Mouse (Mus musculus) heart, embryonic 14.5 days (tissue): Measurements from ENCODE around the gene Ptn. TPM values are rescaled to one million over a fixed set of nuclear protein-coding genes. Genes with fewer than 3 reads are reported as not detected.

Experiments
- ATAC-seq: fragments of 200-750 bp; cut with Nextera tagmentation; 2 replicates; pipeline ENCODE4 v1.8.0; 2017; ENCODE audit warnings: low read depth, moderate TSS enrichment; ENCODE audit not compliant: insufficient number of reproducible peaks, insufficient read depth, low FRiP score
- H3K27ac ChIP-seq, 2 experiments: fragments of 200-500 bp in 1 of 2; fragments of 300-500 bp in 1 of 2; sonication (generic) in 1 of 2; replicated peaks in 1 of 2; 2 replicates each; pipeline ENCODE4 v1.5.1; 2012 to 2014; ENCODE audit warnings: low read depth in 2 of 2, low read length in 2 of 2, control low read depth in 1 of 2, mild to moderate bottlenecking in 1 of 2, mixed read lengths in 1 of 2; ENCODE audit not compliant: control insufficient read depth in 1 of 2, insufficient read depth in 1 of 2
- H3K27me3 ChIP-seq: fragments of 300-500 bp; sonication (generic); 2 replicates; pipeline ENCODE4 v1.6.1; 2014; ENCODE audit warnings: mild to moderate bottlenecking, low read length, control low read depth; ENCODE audit not compliant: control insufficient read depth, insufficient read depth
- H3K36me3 ChIP-seq: fragments of 300-500 bp; sonication (generic); 2 replicates; pipeline ENCODE4 v1.6.1; 2014; ENCODE audit warnings: mild to moderate bottlenecking, control low read depth, low read length, mixed read lengths; ENCODE audit not compliant: control insufficient read depth, insufficient read depth
- H3K4me1 ChIP-seq, 2 experiments: fragments of 200-500 bp in 1 of 2; fragments of 300-500 bp in 1 of 2; sonication (generic) in 1 of 2; 2 replicates each; pipeline ENCODE4 v1.6.1; 2012 to 2014; ENCODE audit warnings: low read length in 2 of 2, control low read depth in 1 of 2, mixed read lengths in 1 of 2; ENCODE audit not compliant: control insufficient read depth in 2 of 2, insufficient read depth in 2 of 2
- H3K4me2 ChIP-seq: fragments of 300-500 bp; sonication (generic); 2 replicates; pipeline ENCODE4 v1.6.1; 2014; ENCODE audit warnings: mild to moderate bottlenecking, low read length
- H3K4me3 ChIP-seq, 2 experiments: fragments of 200-500 bp in 1 of 2; fragments of 300-500 bp in 1 of 2; sonication (generic) in 1 of 2; 2 replicates each; pipeline ENCODE4 v1.5.1; 2012 to 2014; ENCODE audit warnings: low read length in 2 of 2, mild to moderate bottlenecking in 2 of 2, control low read depth in 1 of 2, low read depth in 1 of 2, moderate library complexity in 1 of 2; ENCODE audit not compliant: control insufficient read depth in 1 of 2, insufficient read depth in 1 of 2
- H3K9ac ChIP-seq: fragments of 300-500 bp; sonication (generic); 2 replicates; pipeline ENCODE4 v1.6.1; 2014; ENCODE audit warnings: mild to moderate bottlenecking, low read length
- H3K9me3 ChIP-seq: fragments of 300-500 bp; sonication (generic); 2 replicates; pipeline ENCODE4 v1.6.1; 2016; ENCODE audit warnings: low read length, control low read depth; ENCODE audit not compliant: control insufficient read depth
- WGBS: fragments of 180-500 bp; shearing (Covaris S2); extraction: QIAGEN DNeasy Blood & Tissue Kit; methylation state at CpG from one replicate; pipeline ENCODE4 v1.1.7; 2014; 5-methylcytosine and 5-hydroxymethylcytosine counted together
- polyA plus RNA-seq: library from polyadenylated mRNA; unstranded; fragments of >200 nt; fragmentation: Nextera tagmentation; extraction: Ambion mirVana; gene quantifications from 2 replicates; pipeline ENCODE4 v1.2.1, GENCODE M21; 2014

The Ptn gene
- polyA plus RNA-seq, 1 experiment from 2014 or later, result 395 TPM

GRCm38 (mm10) chr6:36775647-36776360 is 34.2 kb downstream of the Ptn start:
- ATAC-seq, result no peak
- Histone ChIP-seq H3K4me1 (peaks cover 5 to 22% of the 10 kb centered on the region in 2 experiments), H3K4me3 (no peak overlapping the region), H3K9me3 (no peaks in the 10 kb centered on the region), H3K36me3 (peaks cover 9% of the 10 kb centered on the region), H3K27ac (no peak overlapping the region), H3K27me3 (no peaks in the 10 kb centered on the region), H3K9ac (no peak overlapping the region), H3K4me2 (no peak overlapping the region)
- WGBS, result 87% methylated on average over 10 of the region's 10 CpGs

GRCm38 (mm10) chr6:36772541-36772940 is 37.5 kb downstream of the Ptn start:
- Histone ChIP-seq H3K27ac (no peak overlapping the region), H3K36me3 (peaks cover 11% of the 10 kb centered on the region), H3K4me1 (peaks cover 3 to 9% of the 10 kb centered on the region in 2 experiments), H3K4me3 (no peak overlapping the region), H3K9me3 (no peaks in the 10 kb centered on the region), H3K4me2 (no peak overlapping the region), H3K9ac (no peak overlapping the region), H3K27me3 (no peaks in the 10 kb centered on the region)
- no peak for ATAC-seq
- 82% methylated on average over 2 of the region's 2 CpGs for WGBS

DNA sequence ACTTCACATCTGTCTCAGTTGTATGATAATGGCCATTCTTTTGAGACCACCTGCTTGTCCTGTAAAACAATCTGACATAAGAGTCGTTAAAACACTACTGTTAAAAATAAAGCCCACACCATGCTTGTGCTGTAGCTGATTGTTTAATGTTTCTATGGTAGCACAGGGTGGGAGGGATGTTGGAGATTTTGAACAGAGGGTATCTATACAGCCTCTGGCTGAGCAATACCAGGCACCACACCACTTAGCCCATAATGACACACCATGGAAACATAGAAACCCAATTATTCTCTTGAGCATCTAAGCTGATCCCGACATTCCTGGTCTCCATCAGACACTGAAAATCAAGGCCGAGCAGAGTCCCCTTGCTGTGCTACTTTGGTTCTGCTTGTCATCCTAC is 41.0 kb downstream of the Ptn start:
- H3K9me3 ChIP-seq, result no peaks in the 10 kb centered on the region
- WGBS, result 71% methylated on average over 3 of the region's 3 CpGs
- ATAC-seq, result no peak

GRCm38 (mm10) chr6:36766941-36767340 is 43.1 kb downstream of the Ptn start:
- Histone ChIP-seq H3K36me3 (peaks cover 6% of the 10 kb centered on the region), H3K27ac (no peak overlapping the region), H3K27me3 (no peaks in the 10 kb centered on the region), H3K4me3 (no peak overlapping the region), H3K9me3 (no peaks in the 10 kb centered on the region), H3K9ac (no peak overlapping the region), H3K4me2 (no peak overlapping the region), H3K4me1 (peaks cover 2 to 3% of the 10 kb centered on the region in 2 experiments; a peak in 2 of 4 replicates)
- 94% methylated on average over 3 of the region's 3 CpGs for WGBS
- ATAC-seq, result no peak

More for the DNA sequence above, 41.0 kb downstream of the Ptn start:
- Histone ChIP-seq H3K9ac (no peak overlapping the region), H3K4me1 (peaks cover 2 to 3% of the 10 kb centered on the region in 2 experiments; a peak in 2 of 4 replicates), H3K27me3 (no peaks in the 10 kb centered on the region), H3K4me2 (no peak overlapping the region), H3K4me3 (no peak overlapping the region), H3K27ac (no peak overlapping the region), H3K36me3 (peaks cover 11% of the 10 kb centered on the region)

- WGBS, result 83% methylated on average over 10 of the region's 10 CpGs
- ATAC-seq, result no peak
- no peaks in the 10 kb centered on the region for H3K27me3 ChIP-seq
- no peaks in the 10 kb centered on the region for H3K4me1 ChIP-seq
- no peak overlapping the region for H3K4me2 ChIP-seq
- no peaks in the 10 kb centered on the region for H3K36me3 ChIP-seq
- H3K9ac ChIP-seq, result no peak overlapping the region
- no peak overlapping the region for H3K27ac ChIP-seq
- no peaks in the 10 kb centered on the region for H3K9me3 ChIP-seq
- no peak overlapping the region for H3K4me3 ChIP-seq
Observed at GRCm38 (mm10) chr6:36755001-36755885, 54.8 kb downstream of the Ptn start.

DNA sequence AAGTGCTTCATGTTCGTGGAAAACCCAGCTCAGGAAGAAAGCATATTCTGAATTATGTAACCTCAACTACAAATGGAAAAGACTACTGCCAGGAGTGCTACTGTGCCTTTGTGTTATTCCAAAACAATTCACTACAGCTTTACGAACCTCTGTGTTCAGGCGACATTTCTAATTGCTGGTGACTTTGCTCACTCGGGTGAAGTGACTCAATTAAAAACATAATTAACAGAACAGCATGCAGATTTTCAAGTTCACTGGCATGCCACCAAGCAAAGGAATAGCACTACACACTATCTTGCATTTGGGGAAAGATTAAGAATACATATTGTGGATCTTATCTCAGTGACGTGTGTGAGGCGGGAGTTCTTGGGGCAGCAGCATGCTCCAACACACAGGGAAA is 57.1 kb downstream of the Ptn start:
- Histone ChIP-seq H3K27ac (no peak overlapping the region), H3K27me3 (no peaks in the 10 kb centered on the region), H3K4me3 (no peak overlapping the region), H3K9ac (no peak overlapping the region), H3K36me3 (no peaks in the 10 kb centered on the region), H3K9me3 (no peaks in the 10 kb centered on the region), H3K4me2 (no peak overlapping the region), H3K4me1 (no peaks in the 10 kb centered on the region)
- ATAC-seq, result no peak
- 63% methylated on average over 6 of the region's 6 CpGs for WGBS

DNA sequence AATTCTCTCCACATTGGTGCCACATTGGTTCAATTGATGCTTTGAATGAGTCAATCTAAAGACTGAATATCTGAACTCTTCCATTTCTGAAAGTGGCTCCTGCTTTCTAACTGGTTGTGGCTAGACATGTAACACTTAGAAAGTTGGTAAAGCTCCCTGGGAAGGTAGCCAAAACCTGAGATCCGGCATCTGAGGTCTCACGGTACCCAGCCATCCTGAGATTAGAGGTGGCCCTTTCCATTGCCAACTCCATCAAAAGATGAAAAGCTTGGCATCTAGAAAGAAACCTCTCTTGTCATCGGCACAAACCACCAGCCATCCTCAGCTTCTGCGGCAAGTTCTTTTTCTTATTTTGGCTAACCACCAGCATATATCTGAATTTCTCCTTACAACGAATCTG is 70.2 kb downstream of the Ptn start:
- peaks cover 35% of the 10 kb centered on the region for H3K36me3 ChIP-seq
- no peak overlapping the region for H3K9ac ChIP-seq
- no peak overlapping the region for H3K4me2 ChIP-seq
- H3K4me3 ChIP-seq, result no peak overlapping the region
- H3K27me3 ChIP-seq, result no peaks in the 10 kb centered on the region
- no peaks in the 10 kb centered on the region for H3K9me3 ChIP-seq
- no peaks in the 10 kb centered on the region for H3K4me1 ChIP-seq
- 83% methylated on average over 5 of the region's 5 CpGs for WGBS
- ATAC-seq, result no peak
- H3K27ac ChIP-seq, result no peak overlapping the region
